Mouse (Mus musculus): Measurements from ENCODE around the gene Abca13. TPM values are rescaled to one million over a fixed set of nuclear protein-coding genes. Genes with fewer than 3 reads are reported as not detected.

The Abca13 gene
- total and polyA plus RNA-seq, 3 experiments, result under 0.01 to 0.03 (median 0.03) TPM

DNA sequence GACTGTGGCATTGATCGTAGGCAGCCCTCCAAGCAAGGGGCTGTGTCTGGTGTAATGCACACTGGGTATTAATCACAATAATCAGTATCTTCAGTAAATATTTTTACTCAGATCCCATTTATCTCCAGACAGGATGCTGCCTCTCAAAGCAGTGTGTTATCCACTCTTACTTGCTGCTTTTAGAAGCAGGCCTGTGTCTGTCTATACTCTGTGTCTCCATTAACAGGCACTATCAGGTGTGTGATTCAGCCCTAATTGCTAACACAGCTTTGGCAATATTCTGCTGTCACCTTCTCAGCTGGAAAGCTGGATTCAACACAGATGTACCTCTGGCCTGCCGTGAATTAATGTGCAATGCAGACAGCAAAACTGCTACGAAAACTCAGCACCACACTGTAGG is 455.5 kb downstream of the Abca13 start:
- no peak overlapping the region for H3K27ac ChIP-seq (ENCODE audit: insufficient read depth, low read depth)
- in situ Hi-C loops (cut with MboI; ENCODE audit: low pct_ligation_motif_present, low pct_unique_long_range_greater_than_20kb, low sequenced_read_pairs), result no loop called here
- no peak overlapping the region for H3K4me2 ChIP-seq (ENCODE audit: insufficient read depth, low read depth, poor library complexity, severe bottlenecking)
- H3K79me2 ChIP-seq (replicated peaks; ENCODE audit: control insufficient read depth, extremely low read depth, insufficient read depth, poor library complexity, severe bottlenecking), result no peaks in the 10 kb centered on the region
- no peaks in the 10 kb centered on the region for H3K4me1 ChIP-seq (ENCODE audit: control insufficient read depth in 1 of 2, insufficient read depth in 2 of 2)
- no peak for DNase-seq (ENCODE audit: extremely low read depth)
- H3K4me3 ChIP-seq (replicated peaks in 1 of 3; ENCODE audit: low read depth in 2 of 3, low read length in 2 of 3, poor library complexity in 1 of 3), result no peak overlapping the region
- peaks cover 40% of the 10 kb centered on the region for H3K9me3 ChIP-seq (replicated peaks; ENCODE audit: low read length)
- no peak for TF ChIP-seq RAD21 (IDR thresholded peaks at IDR 0.05; ENCODE audit: low read depth, low read length)
- no peak for TF ChIP-seq HCFC1 (IDR thresholded peaks at IDR 0.05; ENCODE audit: low read depth, low read length)
- no peak for TF ChIP-seq JUN (IDR thresholded peaks at IDR 0.05; ENCODE audit: insufficient read depth, low read depth, low read length)
- TF ChIP-seq ZC3H11A (IDR thresholded peaks at IDR 0.05; ENCODE audit: low read depth, low read length), result no peak
- no peak for TF ChIP-seq GABPA (IDR thresholded peaks at IDR 0.05; ENCODE audit: insufficient replicate concordance, low read depth, low read length)
- no peak for TF ChIP-seq E2F4 (IDR thresholded peaks at IDR 0.05; ENCODE audit: insufficient replicate concordance, low read depth, low read length)
- TF ChIP-seq USF1 (IDR thresholded peaks at IDR 0.05; ENCODE audit: low read depth, low read length), result no peak
- no peaks in the 10 kb centered on the region for H3K36me3 ChIP-seq (replicated peaks in 1 of 2; ENCODE audit: control insufficient read depth in 1 of 2, insufficient read depth in 1 of 2, low read length in 1 of 2)
- no peaks in the 10 kb centered on the region for H3K27me3 ChIP-seq (replicated peaks)
- dilution Hi-C loops (cut with MboI; ENCODE audit: extremely low pct_ligation_motif_present, extremely low pct_unique_long_range_greater_than_20kb, low sequenced_read_pairs), result no loop called here
- H3K9ac ChIP-seq (ENCODE audit: insufficient read depth, low read depth), result no peak overlapping the region

DNA sequence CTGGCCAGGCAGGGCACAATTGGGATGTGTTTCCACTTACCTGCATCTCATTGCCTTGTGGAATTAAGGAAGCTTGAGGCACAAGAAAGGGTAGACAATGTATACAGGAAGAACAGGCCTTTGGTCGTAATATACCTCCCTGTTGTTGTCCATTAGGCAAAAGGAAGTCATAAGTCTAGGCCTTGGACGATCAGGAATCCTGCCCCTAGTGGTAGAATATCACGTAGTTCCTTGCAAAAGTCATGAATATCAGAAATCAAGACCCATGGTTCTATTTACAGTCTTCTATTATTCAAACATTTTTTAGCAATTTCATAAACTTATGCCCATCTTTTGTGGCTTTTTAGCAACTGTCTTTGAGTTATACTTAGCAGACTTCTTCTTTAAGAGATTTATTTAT is 456.2 kb downstream of the Abca13 start:
- Histone ChIP-seq H3K4me2 (ENCODE audit: insufficient read depth, low read depth, poor library complexity, severe bottlenecking) (no peak overlapping the region), H3K9me3 (replicated peaks; ENCODE audit: low read length) (peaks cover 37% of the 10 kb centered on the region), H3K4me3 (replicated peaks in 1 of 3; ENCODE audit: low read depth in 2 of 3, low read length in 2 of 3, poor library complexity in 1 of 3) (no peak overlapping the region), H3K79me2 (replicated peaks; ENCODE audit: control insufficient read depth, extremely low read depth, insufficient read depth, poor library complexity, severe bottlenecking) (no peaks in the 10 kb centered on the region), H3K36me3 (replicated peaks in 1 of 2; ENCODE audit: control insufficient read depth in 1 of 2, insufficient read depth in 1 of 2, low read length in 1 of 2) (no peaks in the 10 kb centered on the region), H3K27ac (ENCODE audit: insufficient read depth, low read depth) (no peak overlapping the region), H3K27me3 (replicated peaks) (no peaks in the 10 kb centered on the region), H3K4me1 (ENCODE audit: control insufficient read depth in 1 of 2, insufficient read depth in 2 of 2) (no peaks in the 10 kb centered on the region), H3K9ac (ENCODE audit: insufficient read depth, low read depth) (no peak overlapping the region)
- peak; percentile 23 for DNase-seq (ENCODE audit: extremely low read depth)
- dilution Hi-C loops (cut with MboI; ENCODE audit: extremely low pct_ligation_motif_present, extremely low pct_unique_long_range_greater_than_20kb, low sequenced_read_pairs), result no loop called here
- in situ Hi-C loops (cut with MboI; ENCODE audit: low pct_ligation_motif_present, low pct_unique_long_range_greater_than_20kb, low sequenced_read_pairs), result no loop called here
- TF ChIP-seq MXI1 (IDR thresholded peaks at IDR 0.05; ENCODE audit: low read depth, low read length) (no peak), TBP (conservative IDR thresholded peaks at IDR 0.05; ENCODE audit: low read depth, low read length) (no peak), ZMIZ1 (IDR thresholded peaks at IDR 0.05; ENCODE audit: low read depth, low read length) (no peak), ETS1 (conservative IDR thresholded peaks at IDR 0.05; ENCODE audit: low read depth, low read length) (no peak), USF2 (conservative IDR thresholded peaks at IDR 0.05; ENCODE audit: low read depth, low read length) (no peak), CTCF (conservative IDR thresholded peaks at IDR 0.05 in 1 of 2, IDR thresholded peaks at IDR 0.05 in 1 of 2; ENCODE audit: low read depth in 2 of 2, low read length in 2 of 2) (peak; percentile 22 to 28; a peak in 2 of 4 replicates), CHD1 (IDR thresholded peaks at IDR 0.05; ENCODE audit: low read depth, low read length) (no peak)

Data from CH12.LX (cell line).